Mouse (Mus musculus): ENCODE measurements around the gene Rbm8a.
A peak's percentile ranks its signal among the peaks of the same experiment; 100 is the strongest.

DNA sequence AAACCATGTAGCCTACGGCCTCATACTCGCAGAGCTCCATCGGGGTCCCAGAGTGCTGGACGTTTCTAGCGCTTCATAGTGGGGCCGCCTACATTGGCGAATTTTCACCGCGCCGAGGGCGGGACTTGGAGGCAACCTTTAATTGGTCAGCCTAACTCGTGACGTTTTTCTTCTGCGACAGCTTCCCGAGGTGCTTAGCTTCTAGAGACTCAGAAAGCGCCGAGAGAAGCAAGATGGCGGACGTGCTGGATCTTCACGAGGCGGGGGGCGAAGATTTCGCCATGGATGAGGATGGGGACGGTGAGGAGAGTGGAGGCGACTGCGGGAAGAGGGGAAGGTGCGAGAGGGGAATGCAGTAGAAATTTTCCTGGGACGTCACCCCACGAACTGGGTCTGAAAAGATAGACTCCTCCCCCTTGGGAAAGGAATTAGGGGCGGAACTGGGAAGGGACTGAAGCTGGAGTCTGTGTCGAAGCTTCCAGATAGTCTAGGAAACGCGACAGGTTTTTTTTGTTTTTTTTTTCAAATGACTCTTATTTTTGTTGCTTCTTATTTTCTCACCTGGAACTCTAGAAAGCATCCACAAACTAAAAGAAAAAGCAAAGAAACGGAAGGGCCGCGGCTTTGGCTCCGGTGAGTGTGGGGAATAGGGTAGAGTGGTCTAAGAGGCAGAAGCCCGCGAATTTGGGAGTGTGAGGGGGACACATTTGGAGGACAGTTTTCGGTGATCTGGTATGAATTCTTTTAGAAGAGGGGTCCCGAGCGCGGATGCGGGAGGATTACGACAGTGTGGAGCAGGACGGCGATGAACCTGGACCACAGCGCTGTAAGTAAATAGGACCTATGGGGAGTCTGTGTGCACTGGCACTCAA lies at the start of gene Rbm8a:
- TF ChIP-seq CTCF (IDR thresholded peaks at IDR 0.05; ENCODE audit: low read depth, low read length) (no peak), POLR2A (IDR thresholded peaks at IDR 0.05; ENCODE audit: insufficient read depth, low read length) (peak; percentile 63)
